Mouse (Mus musculus) cerebellum, adult 9-10 months (tissue): ENCODE results near the gene Ttll3.

Source experiments
- DNase-seq: peaks from one replicate; pipeline ENCODE4 v3.0.0; 2022

Ttll3 gene

DNA sequence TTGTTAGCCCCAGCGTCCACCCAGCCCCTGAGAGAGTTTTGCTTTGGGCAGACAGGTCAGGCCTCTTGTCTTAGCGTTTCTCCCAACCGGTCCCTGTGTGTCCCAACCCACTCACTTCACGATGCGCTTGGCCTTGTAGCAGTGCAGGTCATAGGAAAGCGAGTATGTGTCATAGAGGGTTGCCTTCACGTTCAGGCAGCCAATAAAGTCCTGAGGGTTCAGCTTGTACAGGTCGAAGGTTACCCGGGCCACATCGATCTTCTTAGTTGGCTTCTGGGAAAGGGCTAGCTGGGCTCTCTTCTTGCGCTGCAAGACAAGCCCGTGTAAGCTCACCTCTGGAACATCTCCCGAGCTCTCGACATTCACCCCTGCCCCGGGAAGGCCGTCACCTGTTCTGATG is 38.9 kb downstream of the Ttll3 start:
- no peak for DNase-seq

DNA sequence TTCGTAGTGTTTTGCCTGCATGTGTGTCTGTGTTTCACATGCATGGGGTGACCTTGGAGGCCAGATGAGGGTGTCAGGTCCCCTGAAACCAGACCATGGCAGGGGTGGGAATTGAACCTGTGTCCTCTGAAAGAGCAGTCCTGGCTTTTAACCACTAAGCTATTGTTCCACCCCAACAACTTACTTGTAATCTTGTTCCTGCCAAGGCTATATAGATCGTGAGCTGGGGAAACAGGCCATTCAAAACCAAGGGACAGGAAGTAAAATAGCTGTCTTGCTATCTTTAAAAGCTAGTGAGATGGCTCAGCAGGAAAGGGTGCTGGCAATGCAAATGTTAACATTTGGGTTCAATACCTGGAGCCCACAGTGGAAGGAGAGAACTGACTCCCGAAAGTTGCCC is 40.9 kb downstream of the Ttll3 start:
- no peak for DNase-seq

DNA sequence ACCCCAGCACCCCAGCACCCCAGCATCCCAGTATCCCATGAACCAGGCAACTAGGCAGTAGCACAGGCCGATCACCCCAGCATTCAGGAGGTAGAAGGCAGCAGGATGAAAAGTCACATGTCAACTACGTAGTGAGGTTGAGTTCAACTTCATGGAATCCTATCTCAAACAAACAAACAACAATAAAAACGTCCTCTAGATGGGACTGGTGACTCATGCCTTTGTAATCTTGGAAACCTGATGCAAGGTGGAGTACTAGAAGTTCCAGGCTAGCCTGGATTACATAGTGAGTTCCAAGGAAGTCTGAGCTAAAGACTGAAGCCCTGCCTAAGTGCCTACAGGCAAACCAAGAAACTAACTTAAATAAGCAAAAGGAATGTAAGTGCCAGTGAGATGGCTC is 41.8 kb downstream of the Ttll3 start:
- no peak for DNase-seq

- no peak for DNase-seq
Measured at GRCm38 (mm10) chr6:113431801-113432200, 42.7 kb downstream of the Ttll3 start.

DNA sequence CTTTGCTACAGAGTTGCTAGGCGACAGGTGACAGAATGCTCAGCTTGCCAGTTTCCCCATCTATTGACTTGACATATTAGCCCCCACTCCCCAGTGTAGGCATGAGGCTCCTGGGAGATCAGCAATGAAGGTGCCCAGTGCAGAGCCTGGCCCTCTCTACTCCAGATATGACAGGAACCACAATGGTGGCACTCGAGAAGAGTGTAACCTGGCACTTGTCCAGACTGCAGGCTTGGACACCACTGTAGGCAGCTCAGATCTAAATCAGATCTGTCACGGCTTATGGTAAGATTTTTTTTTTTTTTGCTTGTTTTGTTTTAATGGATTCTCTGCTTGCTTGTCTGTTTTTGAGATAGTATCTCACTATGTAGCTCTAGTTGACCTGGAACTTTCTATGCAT is 44.6 kb downstream of the Ttll3 start:
- DNase-seq: no peak

GRCm38 (mm10) chr6:113434691-113435090 is 45.6 kb downstream of the Ttll3 start:
- DNase-seq: no peak

- DNase-seq: no peak
Measured at GRCm38 (mm10) chr6:113435664-113436205, 46.7 kb downstream of the Ttll3 start, which contains the start of gene Cidec. TSS of gene Cidec (minus strand) at chr6:113435760.

GRCm38 (mm10) chr6:113437135-113437534 is 48.1 kb downstream of the Ttll3 start:
- no peak for DNase-seq

- DNase-seq: no peak
Measured at GRCm38 (mm10) chr6:113438721-113439430, 49.8 kb downstream of the Ttll3 start.

DNA sequence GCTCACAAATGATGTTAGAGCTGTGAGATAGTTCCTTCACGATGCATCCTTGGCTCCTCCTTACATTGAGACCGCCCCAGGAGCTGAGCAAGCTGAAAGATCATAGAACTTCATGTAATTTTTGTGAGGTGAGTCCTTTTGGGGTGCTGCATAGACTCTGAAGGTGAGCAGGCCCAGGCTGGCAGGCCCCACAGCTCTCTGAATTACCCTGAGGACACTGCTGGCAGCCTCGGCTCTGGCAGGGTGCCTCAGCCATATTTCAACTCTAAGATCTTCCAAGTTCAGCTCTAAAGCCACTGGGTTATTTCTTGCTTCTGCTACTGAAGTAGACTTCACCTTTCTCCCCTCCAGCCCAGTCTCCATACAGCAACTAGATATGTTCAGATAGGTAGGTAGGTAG is 51.6 kb downstream of the Ttll3 start:
- no peak for DNase-seq

DNA sequence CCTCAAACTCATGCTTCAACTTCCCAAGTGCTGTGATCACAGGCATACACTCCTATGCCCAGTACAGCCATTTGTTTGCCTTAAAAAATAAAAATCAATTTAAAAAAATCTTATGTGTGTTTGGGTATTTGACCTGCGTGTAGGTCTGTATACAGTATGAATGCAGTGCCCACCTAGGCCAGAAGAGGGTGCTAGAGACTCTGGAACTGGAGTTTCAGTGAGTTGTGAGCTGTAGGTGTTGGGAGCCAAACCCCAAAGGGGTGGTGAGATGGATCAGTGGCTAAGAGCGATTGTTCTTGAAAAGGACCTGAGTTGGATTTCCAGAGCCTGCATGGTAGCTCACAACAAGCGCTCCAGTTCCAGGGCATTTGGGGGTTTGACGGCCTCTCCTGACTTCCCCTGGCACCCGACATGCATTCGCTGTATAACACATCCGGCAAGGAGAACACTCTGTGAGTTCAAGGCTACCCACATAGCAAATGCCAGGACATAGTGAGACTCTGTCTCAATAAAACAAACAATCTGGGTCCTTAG is 52.2 kb downstream of the Ttll3 start:
- DNase-seq: peak; percentile 86

- DNase-seq: no peak
Measured at GRCm38 (mm10) chr6:113442087-113442441, 53.0 kb downstream of the Ttll3 start.

DNA sequence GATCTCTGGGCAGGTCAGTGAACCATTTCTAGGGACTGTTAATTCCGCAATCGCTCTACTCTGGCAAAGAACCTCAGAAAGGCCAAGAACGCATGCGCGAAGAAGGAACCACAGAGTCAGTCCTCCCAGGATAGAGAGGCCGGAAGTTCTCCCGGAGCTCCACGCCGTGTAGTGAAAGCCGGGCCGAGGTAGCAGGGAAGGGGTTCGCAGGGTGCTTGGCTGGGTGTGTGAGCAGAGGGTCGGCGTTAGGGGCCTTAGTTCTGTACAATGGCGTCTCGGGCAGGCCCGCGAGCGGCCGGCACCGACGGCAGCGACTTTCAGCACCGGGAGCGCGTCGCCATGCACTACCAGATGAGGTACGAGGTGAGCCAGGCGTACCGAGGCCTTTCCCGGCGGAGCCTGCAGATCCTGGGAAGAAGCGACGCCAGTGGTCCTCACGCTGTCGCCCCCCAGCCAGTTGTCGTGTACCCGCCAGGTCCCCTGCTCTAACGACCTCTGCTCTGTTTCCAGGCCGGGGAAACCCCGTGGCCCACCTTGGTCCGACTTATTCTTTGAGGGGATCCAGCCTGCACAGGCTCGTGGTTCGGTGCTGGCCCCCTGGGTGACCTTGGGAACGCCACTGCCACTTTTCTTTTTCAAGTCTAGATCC is 53.5 kb downstream of the Ttll3 start, which contains the start of gene Jagn1:
Gene Jagn1, plus strand, starts transcription at position 128 of the 649 bp plus-strand sequence.
- peak; percentile 93 for DNase-seq

GRCm38 (mm10) chr6:113443091-113443490 is 54.0 kb downstream of the Ttll3 start:
- DNase-seq: no peak

DNA sequence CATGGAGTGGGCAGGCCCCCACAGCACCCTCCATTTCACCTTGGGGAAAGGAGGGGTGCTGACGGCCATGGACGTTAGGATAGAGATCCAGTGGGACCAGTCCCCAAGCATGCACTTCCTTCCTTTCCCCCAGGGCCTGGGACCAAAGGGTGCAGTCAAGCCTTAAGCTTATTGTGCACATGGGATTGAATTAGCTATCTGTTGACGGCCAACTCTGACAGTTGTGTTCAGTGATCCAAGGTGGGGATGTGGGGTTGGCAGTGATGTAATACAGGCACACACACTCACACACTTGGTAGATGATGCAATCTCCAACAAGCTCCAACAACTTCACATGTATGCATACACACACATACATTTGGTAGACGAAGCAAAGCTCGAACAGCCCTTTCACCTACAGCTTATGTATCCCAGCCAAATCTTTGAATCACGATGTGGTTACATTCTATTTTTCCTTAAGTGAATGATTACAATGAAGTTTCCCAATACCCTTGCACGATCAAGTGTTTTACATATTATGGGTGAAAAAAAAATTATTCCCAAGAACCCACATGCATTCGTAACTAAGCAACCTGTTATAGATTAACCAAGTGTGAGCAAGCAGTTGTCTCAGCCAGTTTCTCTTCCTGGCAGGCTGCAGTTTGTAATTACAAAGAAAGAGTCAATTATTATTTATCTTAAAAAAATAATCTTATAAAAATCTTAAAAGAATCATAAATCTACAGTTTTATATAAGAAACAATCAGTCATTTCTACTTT is 55.3 kb downstream of the Ttll3 start:
- no peak for DNase-seq

DNA sequence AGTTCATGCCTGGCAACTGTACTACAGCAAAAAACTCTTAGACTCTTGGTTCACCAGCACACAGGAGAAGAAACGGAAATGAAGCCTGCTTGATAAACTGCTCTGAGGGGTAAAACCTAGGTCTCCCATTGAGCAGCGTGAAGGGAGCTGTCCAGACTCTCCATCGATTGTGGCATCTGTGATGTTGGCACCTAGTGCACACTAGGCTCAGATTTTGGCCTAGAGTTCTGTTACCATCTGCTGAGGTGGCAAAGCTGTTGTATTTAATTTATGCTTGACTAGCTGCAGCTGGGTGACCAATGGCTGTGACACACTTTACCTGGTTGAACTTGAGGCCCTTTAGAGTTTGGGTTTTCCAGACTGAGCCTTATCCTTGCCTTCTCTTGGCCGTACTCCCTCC is 58.6 kb downstream of the Ttll3 start:
- DNase-seq: peak; percentile 65

- DNase-seq: no peak
Measured at GRCm38 (mm10) chr6:113451839-113452238, 62.8 kb downstream of the Ttll3 start.

GRCm38 (mm10) chr6:113455007-113455406 is 65.9 kb downstream of the Ttll3 start:
- DNase-seq: no peak

- DNase-seq: no peak
Measured at GRCm38 (mm10) chr6:113457952-113458534, 69.0 kb downstream of the Ttll3 start, which contains the start of gene Il17re. TSS of gene Il17re (plus strand) at chr6:113458484.

- DNase-seq: peak; percentile 62
Measured at GRCm38 (mm10) chr6:113458635-113459034, 69.6 kb downstream of the Ttll3 start.

GRCm38 (mm10) chr6:113464040-113464439 is 75.0 kb downstream of the Ttll3 start:
- DNase-seq: no peak
